Mouse (Mus musculus): ENCODE measurements around the gene Hoxa3.

- TF ChIP-seq CTCF (conservative IDR thresholded peaks at IDR 0.05 in 1 of 2, IDR thresholded peaks at IDR 0.05 in 1 of 2; ENCODE audit: low read depth in 2 of 2, low read length in 2 of 2) = no peak
- TF ChIP-seq POLR2A (IDR thresholded peaks at IDR 0.05; ENCODE audit: low read depth, low read length) = no peak
- TF ChIP-seq USF1 (IDR thresholded peaks at IDR 0.05; ENCODE audit: low read depth, low read length) = no peak
- no peak for TF ChIP-seq MAFK (IDR thresholded peaks at IDR 0.05; ENCODE audit: insufficient replicate concordance, low read length)
- TF ChIP-seq MYC (IDR thresholded peaks at IDR 0.05; ENCODE audit: low read depth, low read length) = no peak
- no peak for TF ChIP-seq ZMIZ1 (IDR thresholded peaks at IDR 0.05; ENCODE audit: low read depth, low read length)
- TF ChIP-seq TBP (conservative IDR thresholded peaks at IDR 0.05; ENCODE audit: low read depth, low read length) = no peak
- TF ChIP-seq MAX (IDR thresholded peaks at IDR 0.05; ENCODE audit: low read length) = no peak
- TF ChIP-seq MXI1 (IDR thresholded peaks at IDR 0.05; ENCODE audit: low read depth, low read length) = no peak
- TF ChIP-seq ETS1 (conservative IDR thresholded peaks at IDR 0.05; ENCODE audit: low read depth, low read length) = no peak
Observed at GRCm38 (mm10) chr6:52232984-52233545, 19.9 kb upstream of the Hoxa3 start.

Data from CH12.LX (cell line).